Mouse (Mus musculus) ES-E14 (cell line): ENCODE data around the gene Gm10645. TPM values are rescaled to one million over a fixed set of nuclear protein-coding genes. Genes with fewer than 3 reads are reported as not detected.

Experiments
- DNase-seq: peaks from one replicate; pipeline ENCODE4 v3.0.0-alpha.2; 2013; ENCODE audit warnings: low read depth, low spot score
- H3K27ac ChIP-seq: 2 replicates; pipeline ENCODE4 v1.5.1; 2012; ENCODE audit warnings: low read depth, mild to moderate bottlenecking, low read length, moderate library complexity, mixed read lengths; ENCODE audit not compliant: poor library complexity, insufficient read depth, severe bottlenecking
- H3K36me3 ChIP-seq: 2 replicates; pipeline ENCODE4 v1.6.1; 2012; ENCODE audit warnings: mild to moderate bottlenecking, low read length, moderate library complexity, mixed read lengths; ENCODE audit not compliant: control insufficient read depth, poor library complexity, insufficient read depth, severe bottlenecking
- H3K4me1 ChIP-seq, 2 experiments: fragments of 150-350 bp in 1 of 2; sonication (generic) in 1 of 2; 2 replicates each; pipeline ENCODE4 v1.6.1; 2012; ENCODE audit warnings: low read length in 2 of 2, mild to moderate bottlenecking in 1 of 2, mixed read lengths in 1 of 2; ENCODE audit not compliant: control insufficient read depth in 2 of 2, insufficient read depth in 2 of 2, poor library complexity in 1 of 2
- H3K4me3 ChIP-seq, 2 experiments: fragments of 150-350 bp in 1 of 2; sonication (generic) in 1 of 2; 2 replicates each; pipeline ENCODE4 v1.5.1; 2012; ENCODE audit warnings: low read length in 2 of 2, low read depth in 1 of 2, mild to moderate bottlenecking in 1 of 2, mixed read lengths in 1 of 2; ENCODE audit not compliant: insufficient read depth in 1 of 2, poor library complexity in 1 of 2, severe bottlenecking in 1 of 2
- H3K9ac ChIP-seq: 2 replicates; pipeline ENCODE4 v1.6.1; 2012; ENCODE audit warnings: low read depth, mild to moderate bottlenecking, low read length, mixed read lengths; ENCODE audit not compliant: poor library complexity, insufficient read depth, severe bottlenecking
- H3K9me3 ChIP-seq: fragments of 150-350 bp; sonication (generic); 2 replicates; pipeline ENCODE4 v1.6.1; 2012; ENCODE audit warnings: low read depth, mild to moderate bottlenecking, low read length; ENCODE audit not compliant: control insufficient read depth, insufficient read depth
- CHD2 ChIP-seq: IDR thresholded peaks from 2 replicates; pipeline ENCODE4 v1.6.1; 2014; ENCODE audit warnings: mild to moderate bottlenecking, low read depth, low read length, inconsistent platforms
- HCFC1 ChIP-seq: IDR thresholded peaks from 2 replicates; pipeline ENCODE4 v1.6.1; 2012; ENCODE audit warnings: low read length, inconsistent platforms, borderline replicate concordance; ENCODE audit not compliant: insufficient read depth
- MAFK ChIP-seq: IDR thresholded peaks from 2 replicates; pipeline ENCODE4 v1.6.1; 2014; ENCODE audit warnings: mild to moderate bottlenecking, low read depth, low read length, inconsistent platforms; ENCODE audit not compliant: insufficient read depth
- ZC3H11A ChIP-seq: IDR thresholded peaks from 2 replicates; pipeline ENCODE4 v1.6.1; 2012; ENCODE audit warnings: low read depth, mild to moderate bottlenecking, inconsistent platforms, low read length, borderline replicate concordance
- ZNF384 ChIP-seq: IDR thresholded peaks from 2 replicates; pipeline ENCODE4 v1.6.1; 2012; ENCODE audit warnings: low read depth, low read length, inconsistent platforms
- in situ Hi-C, 2 experiments: fragments of 600-800 bp; cut with MboI; formaldehyde crosslinking; loops; one replicate each; pipeline ENCODE4 v1.15.1; 2025; ENCODE audit warnings: low sequenced_read_pairs in 2 of 2, inconsistent platforms in 1 of 2; ENCODE audit not compliant: unreplicated experiment in 2 of 2
- total RNA-seq: library from RNA; depleted of rRNA; stranded (reverse); fragments of 300-350 nt; gene quantifications from 2 replicates; pipeline ENCODE4 v1.2.3, GENCODE M21; 2012

Gm10645 gene
- total RNA-seq, 1 experiment, result 0.58 TPM

GRCm38 (mm10) chr8:83145421-83145820, 20.5 kb downstream of the Gm10645 start:
- Histone ChIP-seq H3K9me3 (no peaks in the 10 kb centered on the region), H3K36me3 (no peaks in the 10 kb centered on the region), H3K27ac (no peak overlapping the region), H3K4me3 (no peak overlapping the region), H3K4me1 (peaks cover 0 to 1% of the 10 kb centered on the region in 2 experiments; a peak in 1 of 4 replicates), H3K9ac (no peak overlapping the region)
- in situ Hi-C loops, result no loop called here
- no peak for DNase-seq
- TF ChIP-seq CHD2, result no peak
- no peak for TF ChIP-seq MAFK
- no peak for TF ChIP-seq HCFC1
- TF ChIP-seq ZC3H11A, result no peak
- no peak for TF ChIP-seq ZNF384

GRCm38 (mm10) chr8:83144601-83145000, 21.4 kb downstream of the Gm10645 start:
- no peak overlapping the region for H3K4me3 ChIP-seq
- H3K9ac ChIP-seq, result no peak overlapping the region
- no peak overlapping the region for H3K27ac ChIP-seq
- no peak for DNase-seq
- no peaks in the 10 kb centered on the region for H3K36me3 ChIP-seq
- TF ChIP-seq CHD2, result no peak
- no peak for TF ChIP-seq ZNF384
- TF ChIP-seq MAFK, result no peak
- TF ChIP-seq ZC3H11A, result no peak
- no peak for TF ChIP-seq HCFC1
- in situ Hi-C loops, result no loop called here
- peaks cover 0 to 1% of the 10 kb centered on the region in 2 experiments; a peak in 1 of 4 replicates for H3K4me1 ChIP-seq
- no peaks in the 10 kb centered on the region for H3K9me3 ChIP-seq

- Histone ChIP-seq H3K9ac (no peak overlapping the region), H3K4me1 (no peaks in the 10 kb centered on the region), H3K9me3 (no peaks in the 10 kb centered on the region), H3K4me3 (no peak overlapping the region), H3K36me3 (no peaks in the 10 kb centered on the region), H3K27ac (no peak overlapping the region)
- no peak for TF ChIP-seq ZNF384
- no peak for TF ChIP-seq MAFK
- TF ChIP-seq HCFC1, result no peak
- no peak for TF ChIP-seq ZC3H11A
- TF ChIP-seq CHD2, result no peak
- no peak for DNase-seq
- in situ Hi-C loops, result no loop called here
Observed at GRCm38 (mm10) chr8:83141358-83141757, 24.6 kb downstream of the Gm10645 start.

GRCm38 (mm10) chr8:83140701-83141111, 25.3 kb downstream of the Gm10645 start:
- DNase-seq, result no peak
- no peak for TF ChIP-seq ZNF384

GRCm38 (mm10) chr8:83140068-83140467, 25.9 kb downstream of the Gm10645 start:
- Histone ChIP-seq H3K9ac (no peak overlapping the region), H3K27ac (no peak overlapping the region), H3K9me3 (no peaks in the 10 kb centered on the region), H3K36me3 (no peaks in the 10 kb centered on the region), H3K4me1 (no peaks in the 10 kb centered on the region), H3K4me3 (no peak overlapping the region)
- no peak for TF ChIP-seq CHD2
- TF ChIP-seq ZC3H11A, result no peak
- no peak for TF ChIP-seq HCFC1
- TF ChIP-seq ZNF384, result no peak
- no peak for TF ChIP-seq MAFK
- no peak for DNase-seq
- in situ Hi-C loops, result no loop called here

More at GRCm38 (mm10) chr8:83140701-83141111, 25.3 kb downstream of the Gm10645 start:
- Histone ChIP-seq H3K9ac (no peak overlapping the region), H3K36me3 (no peaks in the 10 kb centered on the region), H3K9me3 (no peaks in the 10 kb centered on the region), H3K4me1 (no peaks in the 10 kb centered on the region), H3K27ac (no peak overlapping the region), H3K4me3 (no peak overlapping the region)
- in situ Hi-C loops, result no loop called here
